Mouse (Mus musculus) heart, postnatal 0 days (tissue): ENCODE data around the gene Pter.

Source experiments
- CTCF ChIP-seq: IDR thresholded peaks from 2 replicates; pipeline ENCODE4 v1.5.1; 2016; ENCODE audit warnings: antibody characterized with exemption, control low read depth, low read depth
- EP300 ChIP-seq: IDR thresholded peaks from 2 replicates; pipeline ENCODE4 v1.6.1; 2016; ENCODE audit warnings: antibody characterized with exemption, low read depth

- TF ChIP-seq CTCF (no peak), EP300 (no peak)
Measured at GRCm38 (mm10) chr2:13044555-13044954, 120.7 kb downstream of the Pter start.
